27 mouse cellular contexts compared by ENCODE assay signal in genomic region chr7:100649095-100649494, GRCm38 (mm10). TPM values are rescaled to one million over a fixed set of nuclear protein-coding genes. Genes with fewer than 3 reads are reported as not detected.
A peak's percentile ranks its signal among the peaks of the same experiment; 100 is the strongest.
DNase-seq lines count a peak whose midpoint lies in the region; ATAC-seq lines count a peak whose summit lies in the region.
"Had no signal": no experiment of that assay in that cellular context is flagged by ENCODE, and none has a peak within 500 bp of the region (broad histone marks: within the 10 kb centered on the region; RNA-seq: fewer than 3 reads in every experiment).

No protein-coding gene starts in this region.

- no peak overlapping the region for H3K4me2 ChIP-seq in heart, embryonic 13.5 days
- no peak overlapping the region for H3K4me2 ChIP-seq in heart, embryonic 11.5 days
- no peak overlapping the region for H3K4me2 ChIP-seq in kidney, embryonic 15.5 days
- no peak overlapping the region for H3K4me2 ChIP-seq in midbrain, embryonic 11.5 days
- H3K4me2 ChIP-seq: hindbrain, embryonic 13.5 days; intestine, embryonic 15.5 days; liver, embryonic 13.5 days; stomach, embryonic 15.5 days had no signal

- H3K9ac ChIP-seq in heart, embryonic 13.5 days = no peak overlapping the region
- no peak overlapping the region for H3K9ac ChIP-seq in heart, embryonic 11.5 days (ENCODE audit: low read depth, low read length)
- no peak overlapping the region for H3K9ac ChIP-seq in kidney, embryonic 15.5 days
- H3K9ac ChIP-seq in midbrain, embryonic 11.5 days (ENCODE audit: low read length) = no peak overlapping the region
- H3K9ac ChIP-seq: forebrain, postnatal 0 days; hindbrain, embryonic 13.5 days; intestine, embryonic 15.5 days; liver, embryonic 13.5 days; stomach, embryonic 15.5 days had no signal

- H3K4me1 ChIP-seq in heart, embryonic 13.5 days = peaks cover 9% of the 10 kb centered on the region
- no peaks in the 10 kb centered on the region for H3K4me1 ChIP-seq in heart, embryonic 11.5 days (ENCODE audit: control insufficient read depth, insufficient read depth, low read length)
- 0 out of 2 replicates have a peak, but pooled peaks cover 9% of the 10 kb centered on the region for H3K4me1 ChIP-seq in kidney, embryonic 15.5 days
- peaks cover 17% of the 10 kb centered on the region for H3K4me1 ChIP-seq in midbrain, embryonic 10.5 days
- peaks cover 9% of the 10 kb centered on the region for H3K4me1 ChIP-seq in midbrain, embryonic 11.5 days (ENCODE audit: control insufficient read depth, insufficient read depth, low read length)
- H3K4me1 ChIP-seq: stomach, embryonic 15.5 days had no signal

- no peaks in the 10 kb centered on the region for H3K27me3 ChIP-seq in heart, embryonic 13.5 days (replicated peaks)
- no peaks in the 10 kb centered on the region for H3K27me3 ChIP-seq in heart, embryonic 11.5 days (ENCODE audit: control insufficient read depth, insufficient read depth, low read length)
- H3K27me3 ChIP-seq in kidney, embryonic 15.5 days = no peaks in the 10 kb centered on the region
- H3K27me3 ChIP-seq in midbrain, embryonic 10.5 days (ENCODE audit: low read depth, poor library complexity, severe bottlenecking) = no peaks in the 10 kb centered on the region
- H3K27me3 ChIP-seq in midbrain, embryonic 11.5 days (ENCODE audit: control insufficient read depth, insufficient read depth, low read length) = no peaks in the 10 kb centered on the region
- H3K27me3 ChIP-seq: CH12.LX; hindbrain, embryonic 13.5 days; intestine, embryonic 15.5 days; liver, embryonic 13.5 days; Patski; stomach, embryonic 15.5 days had no signal

- peaks cover 12% of the 10 kb centered on the region; the same call in 1 of the 2 replicates for H3K36me3 ChIP-seq in heart, embryonic 13.5 days
- H3K36me3 ChIP-seq in heart, embryonic 11.5 days (ENCODE audit: control insufficient read depth, insufficient read depth, low read length) = no peaks in the 10 kb centered on the region; the same call in 1 of the 2 replicates
- H3K36me3 ChIP-seq in kidney, embryonic 15.5 days = no peaks in the 10 kb centered on the region; the same call in 1 of the 2 replicates
- peaks cover 10% of the 10 kb centered on the region for H3K36me3 ChIP-seq in midbrain, embryonic 10.5 days
- no peaks in the 10 kb centered on the region for H3K36me3 ChIP-seq in midbrain, embryonic 11.5 days (ENCODE audit: control insufficient read depth, insufficient read depth, low read length)
- H3K36me3 ChIP-seq: intestine, embryonic 15.5 days; liver, embryonic 13.5 days; stomach, embryonic 15.5 days had no signal

- WGBS in heart, embryonic 13.5 days = 69% methylated on average over 4 of the region's 4 CpGs
- WGBS in heart, embryonic 11.5 days (ENCODE audit: insufficient replicate concordance) = 67% methylated on average over 4 of the region's 4 CpGs
- WGBS in kidney, embryonic 15.5 days = 73% methylated on average over 4 of the region's 4 CpGs
- 87% methylated on average over 4 of the region's 4 CpGs for WGBS in midbrain, embryonic 10.5 days
- WGBS in midbrain, embryonic 11.5 days = 83% methylated on average over 4 of the region's 4 CpGs

- DNase-seq in kidney, adult 18-20 months = no peak
- peak; percentile 8 for DNase-seq in midbrain, embryonic 10.5 days (ENCODE audit: low spot score)
- no peak for DNase-seq in midbrain, embryonic 11.5 days (ENCODE audit: low spot score, missing footprints)
- DNase-seq: adrenal gland, postnatal 36 days; B cell, adult 2 months; cerebellum, adult 11-12 months; cerebellum, postnatal 10 days; forebrain, postnatal 0 days; heart, postnatal 10 days; kidney, postnatal 36 days; layer of hippocampus, postnatal 36 days; liver, embryonic 13.5 days; right cerebral cortex, postnatal 4 days; thymus, adult 18-20 months; thymus, postnatal 36 days had no signal

- H3K4me3 ChIP-seq in heart, embryonic 13.5 days = no peak overlapping the region
- H3K4me3 ChIP-seq in heart, embryonic 11.5 days (ENCODE audit: low read depth, low read length) = no peak overlapping the region
- no peak overlapping the region for H3K4me3 ChIP-seq in kidney, embryonic 15.5 days (replicated peaks)
- H3K4me3 ChIP-seq in midbrain, embryonic 10.5 days = no peak overlapping the region
- H3K4me3 ChIP-seq in midbrain, embryonic 11.5 days (ENCODE audit: low read depth, low read length) = no peak overlapping the region
- H3K4me3 ChIP-seq: embryonic facial prominence, embryonic 10.5 days; hindbrain, embryonic 13.5 days; intestine, embryonic 15.5 days; liver, embryonic 13.5 days; stomach, embryonic 15.5 days had no signal

- 0 out of 2 replicates have a peak overlapping the region, but pooled peaks have one; percentile 34 for H3K27ac ChIP-seq in heart, embryonic 13.5 days (replicated peaks)
- H3K27ac ChIP-seq in heart, embryonic 11.5 days (ENCODE audit: low read depth, low read length) = no peak overlapping the region
- peak overlapping the region; percentile 41; the same call in 1 of the 2 replicates for H3K27ac ChIP-seq in kidney, embryonic 15.5 days
- no peak overlapping the region for H3K27ac ChIP-seq in midbrain, embryonic 10.5 days (replicated peaks)
- H3K27ac ChIP-seq in midbrain, embryonic 11.5 days (ENCODE audit: low read depth, low read length) = no peak overlapping the region
- H3K27ac ChIP-seq: hindbrain, embryonic 13.5 days; intestine, embryonic 15.5 days; liver, embryonic 13.5 days; macrophage; stomach, embryonic 15.5 days had no signal

- no peak for ATAC-seq in heart, embryonic 13.5 days (ENCODE audit: extremely low read depth, insufficient number of reproducible peaks, low FRiP score, low TSS enrichment)
- no peak for ATAC-seq in heart, embryonic 11.5 days (replicated peaks; ENCODE audit: insufficient number of reproducible peaks, low FRiP score, low TSS enrichment)
- no peak for ATAC-seq in kidney, embryonic 15.5 days (replicated peaks; ENCODE audit: low FRiP score)
- no peak for ATAC-seq in midbrain, embryonic 11.5 days (ENCODE audit: low FRiP score)
- ATAC-seq in inflammation-experienced regulatory T-cells, adult 6 months = no peak
- ATAC-seq: forebrain, postnatal 0 days; intestine, embryonic 15.5 days; Patski had no signal

- no peaks in the 10 kb centered on the region for H3K9me3 ChIP-seq in heart, embryonic 13.5 days
- H3K9me3 ChIP-seq in heart, embryonic 11.5 days (replicated peaks; ENCODE audit: control insufficient read depth, low read length) = no peaks in the 10 kb centered on the region
- no peaks in the 10 kb centered on the region for H3K9me3 ChIP-seq in kidney, embryonic 15.5 days (replicated peaks)
- no peaks in the 10 kb centered on the region for H3K9me3 ChIP-seq in midbrain, embryonic 10.5 days (replicated peaks)
- H3K9me3 ChIP-seq in midbrain, embryonic 11.5 days (ENCODE audit: control insufficient read depth, low read length) = no peaks in the 10 kb centered on the region
- H3K9me3 ChIP-seq: embryonic facial prominence, embryonic 10.5 days; G1E; hindbrain, embryonic 13.5 days; intestine, embryonic 15.5 days; liver, embryonic 13.5 days; stomach, embryonic 15.5 days had no signal

RNA-seq across cellular contexts. Expression of gene Plekhb1, which starts 13.1 kb away (rescaled TPM):
- 1.8 and 2.4 TPM in 2 replicates for polyA plus RNA-seq in heart, embryonic 13.5 days (2015; fragmentation: Nextera tagmentation; extraction: Ambion mirVana)
- polyA plus RNA-seq in heart, embryonic 11.5 days (2014; fragmentation: Nextera tagmentation; extraction: Ambion mirVana) = 0.89 and 1.6 TPM in 2 replicates
- 3.5 and 4.4 TPM in 2 replicates for polyA plus RNA-seq in kidney, embryonic 15.5 days (2015; fragmentation: Nextera tagmentation; extraction: Ambion mirVana)
- polyA plus RNA-seq in midbrain, embryonic 10.5 days (2016; fragmentation: Nextera tagmentation; extraction: Ambion mirVana) = 4.2 and 4.4 TPM in 2 replicates
- polyA plus RNA-seq in midbrain, embryonic 11.5 days (2014; fragmentation: Nextera tagmentation; extraction: Ambion mirVana) = 3.6 and 4.3 TPM in 2 replicates
- under 1 TPM in 2 of 3 experiments, not detected in 1; 0.13 to 0.20 TPM for polyA plus RNA-seq in inflammation-experienced regulatory T-cells, adult 6 months (2017; shearing (Covaris generic))
- polyA plus RNA-seq: G1E, macrophage had no signal

RNA-seq across cellular contexts. Expression of gene Mrpl48, which starts 41.0 kb away (rescaled TPM):
- 76.8 and 83.0 TPM in 2 replicates for polyA plus RNA-seq in heart, embryonic 13.5 days (2015; fragmentation: Nextera tagmentation; extraction: Ambion mirVana)
- polyA plus RNA-seq in heart, embryonic 11.5 days (2014; fragmentation: Nextera tagmentation; extraction: Ambion mirVana) = 76.9 and 77.3 TPM in 2 replicates
- 81.2 and 92.4 TPM in 2 replicates for polyA plus RNA-seq in kidney, embryonic 15.5 days (2015; fragmentation: Nextera tagmentation; extraction: Ambion mirVana)
- polyA plus RNA-seq in midbrain, embryonic 10.5 days (2016; fragmentation: Nextera tagmentation; extraction: Ambion mirVana) = 63.2 and 68.9 TPM in 2 replicates
- polyA plus RNA-seq in midbrain, embryonic 11.5 days (2014; fragmentation: Nextera tagmentation; extraction: Ambion mirVana) = 62.9 and 70.2 TPM in 2 replicates
- 10 to 100 TPM; 62.3 to 77.2 (median 72.0) TPM for polyA plus RNA-seq in inflammation-experienced regulatory T-cells, adult 6 months (2017; shearing (Covaris generic))

RNA-seq across cellular contexts. Expression of gene Rab6a, which starts 41.9 kb away (rescaled TPM):
- polyA plus RNA-seq in heart, embryonic 13.5 days (2015; fragmentation: Nextera tagmentation; extraction: Ambion mirVana) = 82.4 and 91.0 TPM in 2 replicates
- polyA plus RNA-seq in heart, embryonic 11.5 days (2014; fragmentation: Nextera tagmentation; extraction: Ambion mirVana) = 115 and 128 TPM in 2 replicates
- polyA plus RNA-seq in kidney, embryonic 15.5 days (2015; fragmentation: Nextera tagmentation; extraction: Ambion mirVana) = 102 and 105 TPM in 2 replicates
- polyA plus RNA-seq in midbrain, embryonic 10.5 days (2016; fragmentation: Nextera tagmentation; extraction: Ambion mirVana) = 98.2 and 105 TPM in 2 replicates
- polyA plus RNA-seq in midbrain, embryonic 11.5 days (2014; fragmentation: Nextera tagmentation; extraction: Ambion mirVana) = 180 and 198 TPM in 2 replicates
- 10 to 100 TPM; 12.0 to 13.4 (median 12.4) TPM for polyA plus RNA-seq in inflammation-experienced regulatory T-cells, adult 6 months (2017; shearing (Covaris generic))

RNA-seq across cellular contexts. Expression of gene Fam168a, which starts 57.3 kb away (rescaled TPM):
- 27.8 and 33.6 TPM in 2 replicates for polyA plus RNA-seq in heart, embryonic 13.5 days (2015; fragmentation: Nextera tagmentation; extraction: Ambion mirVana)
- 28.1 and 34.9 TPM in 2 replicates for polyA plus RNA-seq in heart, embryonic 11.5 days (2014; fragmentation: Nextera tagmentation; extraction: Ambion mirVana)
- polyA plus RNA-seq in kidney, embryonic 15.5 days (2015; fragmentation: Nextera tagmentation; extraction: Ambion mirVana) = 38.4 and 46.1 TPM in 2 replicates
- polyA plus RNA-seq in midbrain, embryonic 10.5 days (2016; fragmentation: Nextera tagmentation; extraction: Ambion mirVana) = 29.3 and 37.3 TPM in 2 replicates
- polyA plus RNA-seq in midbrain, embryonic 11.5 days (2014; fragmentation: Nextera tagmentation; extraction: Ambion mirVana) = 34.8 and 36.3 TPM in 2 replicates
- polyA plus RNA-seq in inflammation-experienced regulatory T-cells, adult 6 months (2017; shearing (Covaris generic)) = 10 to 100 TPM; 13.4 to 35.3 (median 26.6) TPM

Comparison
In these comparisons a context has a peak if more than half of its experiments do, and no peak if none do; other contexts are left out.
1. H3K27ac ChIP-seq: peak in heart, embryonic 13.5 days (single experiment) and kidney, embryonic 15.5 days (single experiment); none in heart, embryonic 11.5 days (single experiment), midbrain, embryonic 10.5 days (single experiment) and midbrain, embryonic 11.5 days (single experiment).